Mouse (Mus musculus) hindbrain, embryonic 15.5 days (tissue): ENCODE measurements around the gene Bdkrb2. TPM values are rescaled to one million over a fixed set of nuclear protein-coding genes. Genes with fewer than 3 reads are reported as not detected.

Source experiments
- ATAC-seq: fragments of 200-750 bp; cut with Nextera tagmentation; 2 replicates; pipeline ENCODE4 v1.8.0; 2017; ENCODE audit warnings: low read depth, moderate number of reproducible peaks, moderate TSS enrichment; ENCODE audit not compliant: low FRiP score
- H3K27ac ChIP-seq: fragments of 300-500 bp; sonication (generic); replicated peaks from 2 replicates; pipeline ENCODE4 v1.5.1; 2015; ENCODE audit warnings: mild to moderate bottlenecking, inconsistent platforms
- H3K27me3 ChIP-seq: fragments of 300-500 bp; sonication (generic); 2 replicates; pipeline ENCODE4 v1.6.1; 2015; ENCODE audit warnings: control low read depth, inconsistent platforms
- H3K36me3 ChIP-seq: fragments of 300-500 bp; sonication (generic); 2 replicates; pipeline ENCODE4 v1.6.1; 2015; ENCODE audit warnings: control low read depth, inconsistent platforms
- H3K4me1 ChIP-seq: fragments of 300-500 bp; sonication (generic); replicated peaks from 2 replicates; pipeline ENCODE4 v1.6.1; 2015; ENCODE audit warnings: control low read depth, inconsistent platforms
- H3K4me2 ChIP-seq: fragments of 300-500 bp; sonication (generic); 2 replicates; pipeline ENCODE4 v1.6.1; 2015; ENCODE audit warnings: moderate library complexity, mild to moderate bottlenecking, inconsistent platforms
- H3K4me3 ChIP-seq: fragments of 300-500 bp; sonication (generic); 2 replicates; pipeline ENCODE4 v1.5.1; 2015; ENCODE audit warnings: mild to moderate bottlenecking, inconsistent platforms
- H3K9ac ChIP-seq: fragments of 300-500 bp; sonication (generic); 2 replicates; pipeline ENCODE4 v1.6.1; 2015; ENCODE audit warnings: inconsistent platforms
- H3K9me3 ChIP-seq: fragments of 300-500 bp; sonication (generic); 2 replicates; pipeline ENCODE4 v1.6.1; 2016; ENCODE audit warnings: control low read depth, inconsistent platforms
- WGBS: fragments of 180-500 bp; shearing (Covaris S2); methylation state at CpG from one replicate; pipeline ENCODE4 v1.1.7; 2015; 5-methylcytosine and 5-hydroxymethylcytosine counted together
- polyA plus RNA-seq: library from polyadenylated mRNA; unstranded; fragments of >200 nt; fragmentation: Nextera tagmentation; extraction: Ambion mirVana; gene quantifications from 2 replicates; pipeline ENCODE4 v1.2.1, GENCODE M21; 2015

The Bdkrb2 gene
- polyA plus RNA-seq, 1 experiment from 2014 or later, result 2.1 TPM

- H3K9ac ChIP-seq, result no peak overlapping the region
- no peak overlapping the region for H3K4me2 ChIP-seq
- no peaks in the 10 kb centered on the region for H3K27me3 ChIP-seq
- no peaks in the 10 kb centered on the region for H3K36me3 ChIP-seq
- H3K9me3 ChIP-seq, result no peaks in the 10 kb centered on the region
- no peak overlapping the region for H3K27ac ChIP-seq
- 0 out of 2 replicates have a peak, but pooled peaks cover 8% of the 10 kb centered on the region for H3K4me1 ChIP-seq
- ATAC-seq, result 0 out of 2 replicates have a peak, but pooled peaks have one; percentile 34
- no peak overlapping the region for H3K4me3 ChIP-seq
- 57% methylated on average over 3 of the region's 3 CpGs for WGBS
These were observed 8.8 kb downstream of the Bdkrb2 start for GRCm38 (mm10) chr12:105571867-105572266.

DNA sequence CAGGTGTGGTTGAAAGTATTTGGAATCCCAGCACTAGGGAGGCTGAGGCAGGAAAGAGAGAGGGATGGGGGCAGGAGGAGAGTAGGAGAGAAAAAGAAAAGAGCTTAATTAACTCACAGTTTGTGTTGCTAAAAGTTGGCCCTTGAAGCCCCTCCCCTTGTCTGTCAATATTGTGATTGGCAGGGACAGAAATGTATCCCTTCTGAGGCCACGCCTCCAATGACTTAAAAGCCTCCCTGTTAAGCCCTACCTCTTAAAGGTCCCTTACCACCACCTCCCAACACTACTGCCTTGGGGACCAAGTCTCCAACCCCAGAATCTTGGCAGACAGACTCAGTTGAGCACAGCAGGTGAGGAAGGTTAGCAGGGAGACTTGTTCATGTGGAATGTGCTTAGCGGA is 9.6 kb downstream of the Bdkrb2 start:
- 0 out of 2 replicates have a peak, but pooled peaks cover 8% of the 10 kb centered on the region for H3K4me1 ChIP-seq
- ATAC-seq, result no peak
- no peaks in the 10 kb centered on the region for H3K36me3 ChIP-seq
- no peak overlapping the region for H3K27ac ChIP-seq
- 66% methylated on average over 2 of the region's 2 CpGs for WGBS
- H3K27me3 ChIP-seq, result no peaks in the 10 kb centered on the region
- no peaks in the 10 kb centered on the region for H3K9me3 ChIP-seq
- H3K9ac ChIP-seq, result no peak overlapping the region
- H3K4me2 ChIP-seq, result no peak overlapping the region
- no peak overlapping the region for H3K4me3 ChIP-seq

DNA sequence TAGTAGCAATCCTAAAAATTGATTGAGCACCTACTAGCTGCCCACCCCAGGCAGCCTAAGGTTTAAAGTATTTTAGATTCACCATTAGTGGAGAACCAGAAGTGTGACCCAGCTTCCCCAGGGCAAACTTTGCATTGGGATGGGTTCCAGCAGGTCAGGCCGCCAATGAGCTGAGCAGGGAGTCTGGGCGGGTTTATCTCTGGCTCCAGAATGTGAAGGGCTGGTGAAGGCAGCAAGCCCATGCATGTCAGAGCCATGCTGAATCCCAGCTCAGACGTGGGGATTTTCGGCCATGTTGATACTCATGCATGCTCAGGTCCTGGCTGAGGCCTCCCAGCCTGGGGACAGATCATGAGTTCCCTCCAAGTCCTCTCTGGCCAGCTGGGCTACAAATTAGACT is 11.3 kb downstream of the Bdkrb2 start:
- H3K9me3 ChIP-seq, result no peaks in the 10 kb centered on the region
- no peaks in the 10 kb centered on the region for H3K36me3 ChIP-seq
- no peak overlapping the region for H3K27ac ChIP-seq
- H3K4me1 ChIP-seq, result 0 out of 2 replicates have a peak, but pooled peaks cover 8% of the 10 kb centered on the region
- H3K4me2 ChIP-seq, result no peak overlapping the region
- WGBS, result 96% methylated on average over 4 of the region's 4 CpGs
- H3K4me3 ChIP-seq, result no peak overlapping the region
- no peak for ATAC-seq
- no peak overlapping the region for H3K9ac ChIP-seq
- no peaks in the 10 kb centered on the region for H3K27me3 ChIP-seq

- H3K27ac ChIP-seq, result no peak overlapping the region
- H3K9ac ChIP-seq, result no peak overlapping the region
These were observed 17.5 kb downstream of the Bdkrb2 start for GRCm38 (mm10) chr12:105580490-105580889.

DNA sequence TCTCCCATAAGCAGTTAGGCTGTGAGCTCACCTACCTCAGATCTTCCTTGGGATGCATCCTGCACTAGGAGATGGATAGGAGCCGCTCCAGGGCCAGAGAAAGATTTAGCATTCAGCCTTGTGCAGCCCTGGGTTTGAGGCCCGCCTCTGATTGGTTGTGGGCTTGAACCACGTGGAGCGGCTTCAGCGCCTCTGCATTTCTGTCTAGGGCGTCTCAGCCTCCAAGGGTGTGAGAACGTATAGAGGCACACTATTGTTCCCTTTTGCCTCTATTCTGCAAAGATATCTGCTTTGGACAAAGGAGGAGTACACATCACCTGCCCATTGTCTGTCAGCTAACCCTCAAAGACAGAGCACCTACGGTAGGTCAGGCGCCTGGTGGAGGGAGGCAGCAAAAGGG is 19.5 kb downstream of the Bdkrb2 start:
- no peak for ATAC-seq
- Histone ChIP-seq H3K9ac (no peak overlapping the region), H3K4me2 (no peak overlapping the region), H3K27ac (no peak overlapping the region), H3K27me3 (no peaks in the 10 kb centered on the region), H3K4me1 (peaks cover 8% of the 10 kb centered on the region; the same call in 1 of the 2 replicates), H3K36me3 (no peaks in the 10 kb centered on the region), H3K9me3 (no peaks in the 10 kb centered on the region), H3K4me3 (no peak overlapping the region)
- 53% methylated on average over 9 of the region's 9 CpGs for WGBS

More at GRCm38 (mm10) chr12:105580490-105580889, 17.5 kb downstream of the Bdkrb2 start:
- no peak for ATAC-seq
- Histone ChIP-seq H3K27me3 (no peaks in the 10 kb centered on the region), H3K4me2 (no peak overlapping the region), H3K36me3 (no peaks in the 10 kb centered on the region), H3K4me3 (no peak overlapping the region), H3K4me1 (peaks cover 8% of the 10 kb centered on the region; the same call in 1 of the 2 replicates), H3K9me3 (no peaks in the 10 kb centered on the region)
- 77% methylated on average over 17 of the region's 17 CpGs for WGBS

DNA sequence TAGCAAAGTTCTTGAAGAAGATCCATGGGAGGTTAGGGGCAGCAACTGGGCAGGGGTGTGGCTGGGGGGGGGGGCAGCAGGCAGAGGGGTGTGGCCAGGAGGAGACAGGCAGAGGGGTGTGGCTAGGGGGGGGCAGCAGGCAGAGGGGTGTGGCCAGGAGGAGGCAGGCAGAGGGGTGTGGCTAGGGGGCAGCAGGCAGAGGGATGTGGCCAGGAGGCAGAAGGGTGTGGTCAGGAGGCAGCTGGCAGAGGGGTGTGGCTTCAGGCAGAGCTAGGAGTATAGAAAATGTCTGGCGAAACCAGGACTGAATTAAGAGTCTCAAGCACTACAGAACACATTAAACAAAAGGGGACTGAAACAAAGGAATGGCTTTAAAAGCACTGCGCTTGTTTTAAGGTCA is 20.5 kb downstream of the Bdkrb2 start:
- no peak overlapping the region for H3K27ac ChIP-seq
- no peak overlapping the region for H3K9ac ChIP-seq
- H3K27me3 ChIP-seq, result no peaks in the 10 kb centered on the region
- H3K4me2 ChIP-seq, result no peak overlapping the region
- no peak for ATAC-seq
- peaks cover 8% of the 10 kb centered on the region; the same call in 1 of the 2 replicates for H3K4me1 ChIP-seq
- no peaks in the 10 kb centered on the region for H3K36me3 ChIP-seq
- no peak overlapping the region for H3K4me3 ChIP-seq
- WGBS, result 18% methylated on average over 2 of the region's 2 CpGs
- no peaks in the 10 kb centered on the region for H3K9me3 ChIP-seq

DNA sequence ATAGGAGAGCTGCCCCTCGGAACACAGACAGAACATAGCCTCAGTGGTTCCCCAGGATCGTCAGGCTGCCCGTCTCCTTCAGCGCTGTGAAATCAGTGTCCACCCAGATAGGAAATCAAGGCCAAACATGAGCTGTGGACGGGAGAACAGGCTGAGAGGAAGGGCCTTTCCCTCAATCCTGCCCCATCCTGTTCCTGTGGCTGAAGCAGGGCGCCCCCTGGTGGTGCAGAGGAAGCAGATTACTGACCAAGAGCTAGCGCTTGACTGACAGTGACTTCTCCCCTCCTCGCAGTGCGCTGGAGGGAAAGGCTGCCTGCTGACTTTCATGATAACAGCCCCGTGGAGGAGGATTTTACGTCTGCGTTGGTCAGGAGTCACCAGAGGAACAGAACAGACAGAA is 21.8 kb downstream of the Bdkrb2 start:
- H3K4me2 ChIP-seq, result no peak overlapping the region
- WGBS, result 18% methylated on average over 12 of the region's 12 CpGs
- H3K27ac ChIP-seq, result no peak overlapping the region
- no peak overlapping the region for H3K9ac ChIP-seq
- ATAC-seq, result 0 out of 2 replicates have a peak, but pooled peaks have one; percentile 40
- H3K36me3 ChIP-seq, result no peaks in the 10 kb centered on the region
- H3K9me3 ChIP-seq, result no peaks in the 10 kb centered on the region
- no peak overlapping the region for H3K4me3 ChIP-seq
- H3K27me3 ChIP-seq, result no peaks in the 10 kb centered on the region
- peaks cover 8% of the 10 kb centered on the region; the same call in 1 of the 2 replicates for H3K4me1 ChIP-seq

- no peaks in the 10 kb centered on the region for H3K9me3 ChIP-seq
- 87% methylated on average over 8 of the region's 8 CpGs for WGBS
- peaks cover 8% of the 10 kb centered on the region; the same call in 1 of the 2 replicates for H3K4me1 ChIP-seq
- H3K27me3 ChIP-seq, result no peaks in the 10 kb centered on the region
- H3K27ac ChIP-seq, result no peak overlapping the region
- no peak overlapping the region for H3K4me2 ChIP-seq
- H3K9ac ChIP-seq, result no peak overlapping the region
- ATAC-seq, result no peak
- H3K4me3 ChIP-seq, result no peak overlapping the region
- H3K36me3 ChIP-seq, result no peaks in the 10 kb centered on the region
These were observed 24.5 kb downstream of the Bdkrb2 start for GRCm38 (mm10) chr12:105587526-105587925.

DNA sequence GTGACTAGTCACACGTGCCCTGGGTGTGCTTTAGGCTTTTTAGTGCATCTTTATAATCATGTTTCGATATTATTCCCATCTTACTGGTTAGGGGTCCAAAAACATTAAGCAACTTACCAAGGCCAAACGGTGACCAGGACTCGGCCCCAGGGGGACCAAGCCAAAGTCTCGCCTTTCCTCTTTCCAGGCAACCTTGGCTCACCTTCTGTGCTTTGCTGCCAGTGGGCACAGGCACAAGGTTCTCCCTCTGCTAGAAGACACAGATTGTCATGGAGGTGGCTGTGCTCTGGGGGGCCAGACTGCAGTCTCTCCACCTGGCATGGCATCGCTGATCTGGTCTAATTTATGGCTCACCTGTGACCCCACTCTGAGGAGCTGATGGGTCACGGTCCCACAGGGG is 27.8 kb downstream of the Bdkrb2 start:
- 88% methylated on average over 7 of the region's 7 CpGs for WGBS
- no peaks in the 10 kb centered on the region for H3K4me1 ChIP-seq
- ATAC-seq, result no peak
- H3K9me3 ChIP-seq, result no peaks in the 10 kb centered on the region
- no peak overlapping the region for H3K4me2 ChIP-seq
- no peak overlapping the region for H3K4me3 ChIP-seq
- H3K9ac ChIP-seq, result no peak overlapping the region
- no peak overlapping the region for H3K27ac ChIP-seq
- no peaks in the 10 kb centered on the region for H3K36me3 ChIP-seq
- H3K27me3 ChIP-seq, result no peaks in the 10 kb centered on the region

DNA sequence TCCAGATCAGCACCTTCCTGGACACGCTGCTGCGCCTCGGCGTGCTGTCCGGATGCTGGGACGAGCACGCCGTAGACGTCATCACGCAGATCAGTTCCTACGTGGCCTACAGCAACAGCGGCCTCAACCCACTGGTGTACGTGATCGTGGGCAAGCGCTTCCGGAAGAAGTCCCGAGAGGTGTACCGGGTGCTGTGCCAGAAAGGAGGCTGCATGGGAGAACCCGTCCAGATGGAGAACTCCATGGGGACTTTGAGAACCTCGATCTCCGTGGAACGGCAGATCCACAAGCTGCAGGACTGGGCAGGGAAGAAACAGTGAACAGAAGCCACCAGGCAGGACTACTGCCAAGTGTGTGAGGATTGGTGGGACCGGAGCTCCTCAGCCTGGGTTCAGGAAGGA is 29.3 kb downstream of the Bdkrb2 start:
- Histone ChIP-seq H3K9ac (no peak overlapping the region), H3K36me3 (no peaks in the 10 kb centered on the region), H3K4me2 (no peak overlapping the region), H3K27ac (no peak overlapping the region), H3K4me1 (no peaks in the 10 kb centered on the region), H3K4me3 (no peak overlapping the region), H3K27me3 (no peaks in the 10 kb centered on the region), H3K9me3 (no peaks in the 10 kb centered on the region)
- WGBS, result 95% methylated on average over 23 of the region's 23 CpGs
- no peak for ATAC-seq

- H3K9ac ChIP-seq, result no peak overlapping the region
- no peak overlapping the region for H3K4me2 ChIP-seq
- no peaks in the 10 kb centered on the region for H3K4me1 ChIP-seq
- H3K27me3 ChIP-seq, result no peaks in the 10 kb centered on the region
- WGBS, result 68% methylated on average over 4 of the region's 4 CpGs
- H3K9me3 ChIP-seq, result no peaks in the 10 kb centered on the region
- no peak overlapping the region for H3K27ac ChIP-seq
- no peaks in the 10 kb centered on the region for H3K36me3 ChIP-seq
- H3K4me3 ChIP-seq, result no peak overlapping the region
- ATAC-seq, result no peak
These were observed 30.4 kb downstream of the Bdkrb2 start for GRCm38 (mm10) chr12:105593471-105593870.

- no peak overlapping the region for H3K4me2 ChIP-seq
- H3K36me3 ChIP-seq, result no peaks in the 10 kb centered on the region
- H3K9ac ChIP-seq, result no peak overlapping the region
- no peak overlapping the region for H3K4me3 ChIP-seq
- H3K9me3 ChIP-seq, result no peaks in the 10 kb centered on the region
- H3K4me1 ChIP-seq, result peaks cover 8% of the 10 kb centered on the region
- 86% methylated on average over 8 of the region's 8 CpGs for WGBS
- H3K27me3 ChIP-seq, result no peaks in the 10 kb centered on the region
- no peak for ATAC-seq
- no peak overlapping the region for H3K27ac ChIP-seq
These were observed 34.1 kb downstream of the Bdkrb2 start for GRCm38 (mm10) chr12:105597135-105597534.

DNA sequence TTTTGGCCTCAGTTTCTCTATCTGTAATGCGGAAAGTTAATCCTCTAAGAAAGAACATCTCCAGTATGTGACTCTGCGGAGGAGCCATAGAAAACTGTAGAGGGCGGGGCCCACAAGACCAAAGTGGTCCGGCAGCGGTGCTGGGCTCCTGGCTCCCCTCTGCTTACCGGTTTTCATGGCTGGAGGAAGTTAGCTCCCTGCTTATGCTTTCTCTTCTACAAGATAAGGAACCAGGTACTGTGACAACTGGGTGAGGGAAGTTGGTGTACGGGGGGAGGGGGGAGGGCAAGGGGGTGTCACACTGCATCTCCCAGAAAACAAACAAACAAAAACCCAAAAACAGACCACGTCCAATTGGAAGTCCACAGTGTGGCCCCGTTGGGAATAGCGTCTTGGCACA is 35.5 kb downstream of the Bdkrb2 start:
- Histone ChIP-seq H3K27ac (no peak overlapping the region), H3K4me2 (no peak overlapping the region), H3K27me3 (no peaks in the 10 kb centered on the region), H3K36me3 (no peaks in the 10 kb centered on the region), H3K4me3 (no peak overlapping the region), H3K4me1 (peaks cover 8% of the 10 kb centered on the region), H3K9me3 (no peaks in the 10 kb centered on the region), H3K9ac (no peak overlapping the region)
- no peak for ATAC-seq
- WGBS, result 85% methylated on average over 10 of the region's 10 CpGs
